Mouse (Mus musculus): ENCODE data around the gene Slc24a2. TPM values are rescaled to one million over a fixed set of nuclear protein-coding genes. Genes with fewer than 3 reads are reported as not detected.

Gene Slc24a2
- total RNA-seq (2021), result 100 to 1,000 TPM; 171 to 172 TPM
- long read RNA-seq, partial matches to known transcripts, result 0 of 23 reads
- long read RNA-seq, other reads (novel, unspliced or antisense), result 23 of 23 reads

- peak; percentile 55 to 69 for DNase-seq (ENCODE audit: low spot score in 2 of 2)
Measured at GRCm38 (mm10) chr4:87229960-87230551, at the start of gene Slc24a2. TSS of gene Slc24a2 (minus strand) at chr4:87230477.

- no peak for DNase-seq (ENCODE audit: low spot score in 2 of 2)
Measured at GRCm38 (mm10) chr4:87274825-87275224, 44.5 kb upstream of the Slc24a2 start.

GRCm38 (mm10) chr4:87274276-87274675 is 44.0 kb upstream of the Slc24a2 start:
- no peak for DNase-seq (ENCODE audit: low spot score in 2 of 2)

GRCm38 (mm10) chr4:87273476-87273875 is 43.2 kb upstream of the Slc24a2 start:
- no peak for DNase-seq (ENCODE audit: low spot score in 2 of 2)

GRCm38 (mm10) chr4:87229224-87229959 is 885 bp downstream of the Slc24a2 start:
- DNase-seq (ENCODE audit: low spot score in 2 of 2), result no peak

- no peak for DNase-seq (ENCODE audit: low spot score in 2 of 2)
Measured at GRCm38 (mm10) chr4:87221586-87221985, 8.7 kb downstream of the Slc24a2 start.

GRCm38 (mm10) chr4:87218196-87218595 is 12.1 kb downstream of the Slc24a2 start:
- no peak for DNase-seq (ENCODE audit: low spot score in 2 of 2)

GRCm38 (mm10) chr4:87211344-87211978 is 18.8 kb downstream of the Slc24a2 start:
- no peak for DNase-seq (ENCODE audit: low spot score in 2 of 2)

GRCm38 (mm10) chr4:87210533-87210932 is 19.7 kb downstream of the Slc24a2 start:
- no peak for DNase-seq (ENCODE audit: low spot score in 2 of 2)

- no peak for DNase-seq (ENCODE audit: low spot score in 2 of 2)
Measured at GRCm38 (mm10) chr4:87202081-87202480, 28.2 kb downstream of the Slc24a2 start.

- no peak for DNase-seq (ENCODE audit: low spot score in 2 of 2)
Measured at GRCm38 (mm10) chr4:87201229-87201628, 29.0 kb downstream of the Slc24a2 start.

- DNase-seq (ENCODE audit: low spot score in 2 of 2), result no peak
Measured at GRCm38 (mm10) chr4:87184147-87184930, 45.9 kb downstream of the Slc24a2 start.

GRCm38 (mm10) chr4:87177116-87177515 is 53.2 kb downstream of the Slc24a2 start:
- no peak for DNase-seq (ENCODE audit: low spot score in 2 of 2)

- DNase-seq (ENCODE audit: low spot score in 2 of 2), result peak in 1 of 2 experiments; percentile 8
Measured at GRCm38 (mm10) chr4:87163945-87164344, 66.3 kb downstream of the Slc24a2 start.

- DNase-seq (ENCODE audit: low spot score in 2 of 2), result no peak
Measured at GRCm38 (mm10) chr4:87158053-87158452, 72.2 kb downstream of the Slc24a2 start.

- no peak for DNase-seq (ENCODE audit: low spot score in 2 of 2)
Measured at GRCm38 (mm10) chr4:87151990-87152389, 78.3 kb downstream of the Slc24a2 start.

GRCm38 (mm10) chr4:87149584-87149983 is 80.7 kb downstream of the Slc24a2 start:
- no peak for DNase-seq (ENCODE audit: low spot score in 2 of 2)

- DNase-seq (ENCODE audit: low spot score in 2 of 2), result no peak
Measured at GRCm38 (mm10) chr4:87141590-87142365, 88.5 kb downstream of the Slc24a2 start.

GRCm38 (mm10) chr4:87140901-87141300 is 89.4 kb downstream of the Slc24a2 start:
- peak; percentile 32 to 60 for DNase-seq (ENCODE audit: low spot score in 2 of 2)

- DNase-seq (ENCODE audit: low spot score in 2 of 2), result no peak
Measured at GRCm38 (mm10) chr4:87132525-87132924, 97.8 kb downstream of the Slc24a2 start.

- no peak for DNase-seq (ENCODE audit: low spot score in 2 of 2)
Measured at GRCm38 (mm10) chr4:87126756-87127155, 103.5 kb downstream of the Slc24a2 start.
